Mouse (Mus musculus) hindbrain, embryonic 12.5 days (tissue): ENCODE measurements around the gene Tubd1. TPM values are rescaled to one million over a fixed set of nuclear protein-coding genes. Genes with fewer than 3 reads are reported as not detected.

ENCODE experiments used
- ATAC-seq: fragments of 200-750 bp; cut with Nextera tagmentation; 2 replicates; pipeline ENCODE4 v1.8.0; 2017; ENCODE audit warnings: moderate TSS enrichment; ENCODE audit not compliant: low FRiP score
- H3K27ac ChIP-seq: fragments of 300-500 bp; sonication (generic); 2 replicates; pipeline ENCODE4 v1.5.1; 2016; ENCODE audit warnings: mild to moderate bottlenecking
- H3K27me3 ChIP-seq: fragments of 300-500 bp; sonication (generic); 2 replicates; pipeline ENCODE4 v1.6.1; 2016; ENCODE audit warnings: mild to moderate bottlenecking
- H3K36me3 ChIP-seq: fragments of 300-500 bp; sonication (generic); 2 replicates; pipeline ENCODE4 v1.6.1; 2016; ENCODE audit warnings: mild to moderate bottlenecking
- H3K4me1 ChIP-seq: fragments of 300-500 bp; sonication (generic); 2 replicates; pipeline ENCODE4 v1.6.1; 2016
- H3K4me2 ChIP-seq: fragments of 300-500 bp; sonication (generic); replicated peaks from 2 replicates; pipeline ENCODE4 v1.6.1; 2016; ENCODE audit warnings: mild to moderate bottlenecking
- H3K4me3 ChIP-seq: fragments of 300-500 bp; sonication (generic); 2 replicates; pipeline ENCODE4 v1.5.1; 2016; ENCODE audit warnings: mild to moderate bottlenecking
- H3K9ac ChIP-seq: fragments of 300-500 bp; sonication (generic); 2 replicates; pipeline ENCODE4 v1.6.1; 2016; ENCODE audit warnings: mild to moderate bottlenecking, moderate library complexity
- H3K9me3 ChIP-seq: fragments of 300-500 bp; sonication (generic); replicated peaks from 2 replicates; pipeline ENCODE4 v1.6.1; 2016; ENCODE audit warnings: mild to moderate bottlenecking
- WGBS: fragments of 180-500 bp; shearing (Covaris S2); methylation state at CpG from one replicate; pipeline ENCODE4 v1.1.7; 2016; 5-methylcytosine and 5-hydroxymethylcytosine counted together
- microRNA counts: library from miRNA; unstranded; fragments of <30 nt; microRNA quantifications from one replicate; lab custom pipeline; 2017
- microRNA-seq: library from miRNA; unstranded; fragments of <30 nt; microRNA quantifications from one replicate; pipeline ENCODE4, GENCODE M21; 2017
- polyA plus RNA-seq: library from polyadenylated mRNA; unstranded; fragments of >200 nt; fragmentation: Nextera tagmentation; extraction: Ambion mirVana; gene quantifications from 2 replicates; pipeline ENCODE4 v1.2.1, GENCODE M21; 2016

Gene Tubd1
- polyA plus RNA-seq, 1 experiment from 2014 or later: 9.7 TPM

GRCm38 (mm10) chr11:86607808-86608350 lies 63.1 kb downstream of the Tubd1 start:
- H3K4me2 ChIP-seq: no peak overlapping the region
- no peaks in the 10 kb centered on the region for H3K27me3 ChIP-seq
- no peaks in the 10 kb centered on the region for H3K9me3 ChIP-seq
- H3K4me1 ChIP-seq: no peaks in the 10 kb centered on the region
- WGBS: 82% methylated on average over 2 of the region's 2 CpGs
- no peak overlapping the region for H3K27ac ChIP-seq
- no peak overlapping the region for H3K4me3 ChIP-seq
- peaks cover 17% of the 10 kb centered on the region for H3K36me3 ChIP-seq
- H3K9ac ChIP-seq: no peak overlapping the region
- no peak for ATAC-seq

- Histone ChIP-seq H3K36me3 (peaks cover 17% of the 10 kb centered on the region), H3K27me3 (no peaks in the 10 kb centered on the region), H3K4me2 (no peak overlapping the region), H3K9me3 (no peaks in the 10 kb centered on the region), H3K4me3 (no peak overlapping the region), H3K4me1 (no peaks in the 10 kb centered on the region), H3K27ac (no peak overlapping the region), H3K9ac (no peak overlapping the region)
- no peak for ATAC-seq
- 92% methylated on average over 3 of the region's 3 CpGs for WGBS
Measured at GRCm38 (mm10) chr11:86610239-86610638, 65.4 kb downstream of the Tubd1 start.

GRCm38 (mm10) chr11:86611991-86612390 lies 67.2 kb downstream of the Tubd1 start:
- Histone ChIP-seq H3K9me3 (no peaks in the 10 kb centered on the region), H3K4me3 (no peak overlapping the region), H3K27ac (no peak overlapping the region), H3K4me2 (no peak overlapping the region), H3K9ac (no peak overlapping the region), H3K4me1 (no peaks in the 10 kb centered on the region), H3K36me3 (peaks cover 6% of the 10 kb centered on the region; the same call in 1 of the 2 replicates), H3K27me3 (no peaks in the 10 kb centered on the region)
- 97% methylated on average over 1 of the region's 1 CpGs for WGBS
- no peak for ATAC-seq

- Histone ChIP-seq H3K4me3 (no peak overlapping the region), H3K4me2 (no peak overlapping the region), H3K9me3 (no peaks in the 10 kb centered on the region), H3K4me1 (no peaks in the 10 kb centered on the region), H3K27me3 (no peaks in the 10 kb centered on the region), H3K9ac (no peak overlapping the region), H3K27ac (no peak overlapping the region), H3K36me3 (no peaks in the 10 kb centered on the region)
- no peak for ATAC-seq
- WGBS: 82% methylated on average over 2 of the region's 2 CpGs
Measured at GRCm38 (mm10) chr11:86614056-86614530, 69.3 kb downstream of the Tubd1 start.

GRCm38 (mm10) chr11:86614607-86615006 lies 69.8 kb downstream of the Tubd1 start:
- no peaks in the 10 kb centered on the region for H3K36me3 ChIP-seq
- no peaks in the 10 kb centered on the region for H3K9me3 ChIP-seq
- WGBS: 91% methylated on average over 5 of the region's 5 CpGs
- H3K9ac ChIP-seq: no peak overlapping the region
- H3K27me3 ChIP-seq: no peaks in the 10 kb centered on the region
- no peak overlapping the region for H3K4me3 ChIP-seq
- no peak for ATAC-seq
- no peaks in the 10 kb centered on the region for H3K4me1 ChIP-seq
- no peak overlapping the region for H3K27ac ChIP-seq
- H3K4me2 ChIP-seq: no peak overlapping the region

MicroRNAs within 50 kb of the gene (microRNA counts, 519-probe panel; counts per million panel counts)
- microRNA mmu-miR-21 (lab: Ali Mortazavi, UCI): 3,961 counts per million, percentile 81 among the panel's probes with 10 or more counts

Small RNA genes lying within 50 kb of the gene (microRNA-seq; reads per million reads assigned to microRNA genes)
- 7,094 reads per million, percentile 92 among the genes with 10 or more reads in this experiment for gene Mir21a

Other genes starting within 250 kb of the Tubd1 start
- gene Med13, start 187.4 kb upstream of the Tubd1 start, polyA plus RNA-seq: 11.4 and 15.1 TPM in 2 replicates
- gene Rnft1, start 60.3 kb upstream of the Tubd1 start, polyA plus RNA-seq: 22.4 and 24.6 TPM in 2 replicates
- 67.3 and 76.2 TPM in 2 replicates for gene Rps6kb1, start 186 bp upstream of the Tubd1 start, polyA plus RNA-seq
- 89.6 and 90.0 TPM in 2 replicates for gene Vmp1, start 138.8 kb downstream of the Tubd1 start, polyA plus RNA-seq
- gene Ptrh2, start 139.0 kb downstream of the Tubd1 start, polyA plus RNA-seq: 33.0 and 33.7 TPM in 2 replicates
- 179 and 189 TPM in 2 replicates for gene Cltc, start 212.6 kb downstream of the Tubd1 start, polyA plus RNA-seq